Mouse (Mus musculus) brain, embryonic 14.5 days (tissue): ENCODE measurements at regions not wholly inside any gene's neighbourhood (a gene's known extent, or its start where the extent isn't known, plus 50 kb on each side); places are given as distances from the start of the nearest gene placed in this dataset.

Experiments used
- CTCF ChIP-seq: fragments of 200-500 bp; IDR thresholded peaks from 2 replicates; pipeline ENCODE4 v1.5.1; 2012; ENCODE audit warnings: inconsistent platforms, mild to moderate bottlenecking, moderate library complexity, borderline replicate concordance; ENCODE audit not compliant: insufficient read depth, insufficient read length; ENCODE audit errors: extremely low read depth
- POLR2A ChIP-seq: fragments of 200-500 bp; IDR thresholded peaks from 2 replicates; pipeline ENCODE4 v1.6.1; 2012; ENCODE audit warnings: mild to moderate bottlenecking, inconsistent platforms, borderline replicate concordance; ENCODE audit not compliant: poor library complexity, insufficient read depth, insufficient read length, severe bottlenecking; ENCODE audit errors: extremely low read depth

DNA sequence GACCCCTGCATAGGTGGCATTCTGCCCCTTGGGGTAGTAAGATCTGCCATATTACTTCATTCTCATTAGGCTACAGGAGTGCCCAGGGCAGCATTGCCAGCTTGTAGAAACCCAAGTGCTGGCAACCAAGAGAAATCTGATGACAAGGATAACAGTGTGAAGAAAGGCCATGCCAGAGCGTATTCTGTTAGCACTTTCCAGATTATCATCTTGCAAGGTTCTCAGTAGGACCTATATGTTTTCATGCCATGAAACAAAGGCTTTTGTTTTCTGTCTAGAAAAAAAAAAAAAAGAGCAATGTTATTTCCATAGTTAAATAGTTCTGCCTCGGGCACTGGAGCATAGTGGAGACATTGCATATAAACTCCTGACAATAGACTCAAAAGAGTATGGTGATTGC is 478.8 kb upstream of the 4930412O13Rik start:
- TF ChIP-seq POLR2A (no peak), CTCF (no peak)
